Mouse (Mus musculus): ENCODE measurements at regions not wholly inside any gene's neighbourhood (a gene's known extent, or its start where the extent isn't known, plus 50 kb on each side); places are given as distances from the start of the nearest gene placed in this dataset.

- DNase-seq (ENCODE audit: low read depth, low spot score) (peak; percentile 68), ATAC-seq (peak; percentile 73)
- ChIA-PET CTCF (no interaction called here), POLR2A (interaction anchor here (0.6 to 1.4 kb wide), 4 partner anchors 45 to 168 kb away, joined by 3 to 4 read pairs (median 3); partner anchors contain the start of gene Serp2)
- H3K27me3 ChIP-seq: no peaks in the 10 kb centered on the region
- no peak for TF ChIP-seq CTCF (IDR thresholded peaks at IDR 0.05)
- in situ Hi-C loops (cut with MboI; ENCODE audit: low pct_unique_long_range_greater_than_20kb): no loop called here
Observed at GRCm38 (mm10) chr14:76610429-76611378, 54.0 kb upstream of the Serp2 start.
